Mouse (Mus musculus) T-helper 1 cell (primary cell): ENCODE measurements around the gene Cyp2s1.

Experiments used
- in situ Hi-C: fragments of 300-600 bp; cut with MboI, MseI; formaldehyde crosslinking; loops from one replicate; pipeline ENCODE4 v1.15.1; 2025; ENCODE audit warnings: high pct_unique_total_duplicates

The Cyp2s1 gene

DNA sequence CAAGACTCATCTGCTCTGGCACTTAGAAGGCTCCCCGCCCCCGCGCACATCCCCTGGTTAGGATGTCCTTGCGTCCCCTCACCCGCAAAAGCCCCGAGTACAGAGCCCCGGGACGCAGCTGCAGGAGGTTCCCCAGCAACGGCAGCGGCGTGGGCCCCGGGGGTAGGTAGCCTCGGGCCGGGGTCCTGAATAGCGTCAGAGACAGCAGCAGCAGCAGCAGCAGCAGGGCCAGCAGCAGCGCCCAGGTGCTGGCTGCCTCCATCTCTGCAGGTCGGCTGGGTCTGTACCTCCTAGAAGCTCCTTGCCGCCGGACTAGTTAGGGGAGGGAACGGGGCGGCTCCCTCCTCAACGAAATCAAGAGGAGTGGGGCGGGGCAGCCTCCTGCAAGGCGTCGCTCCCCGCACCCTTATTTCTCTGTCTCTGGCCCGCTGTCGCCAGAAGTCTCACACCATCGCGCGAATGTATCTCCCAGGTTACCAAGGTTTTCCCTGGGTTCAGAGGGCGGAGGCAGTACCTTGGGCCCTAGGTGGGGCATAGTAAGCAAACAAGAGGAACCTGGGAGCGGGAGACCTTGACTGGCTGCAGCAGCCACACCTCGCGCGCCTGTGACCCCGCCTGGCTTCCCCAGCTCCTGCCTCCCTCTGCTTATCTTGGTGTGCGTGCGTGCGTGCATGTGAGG, at the start of gene Cyp2s1:
Cyp2s1 (minus strand) TSS at position 673 of the 679 bp plus-strand sequence.
- in situ Hi-C loops, result no loop called here

GRCm38 (mm10) chr7:25864861-25865260, 48.1 kb upstream of the Cyp2s1 start:
- in situ Hi-C loops, result no loop called here

GRCm38 (mm10) chr7:25863756-25864155, 47.0 kb upstream of the Cyp2s1 start:
- in situ Hi-C loops, result no loop called here

DNA sequence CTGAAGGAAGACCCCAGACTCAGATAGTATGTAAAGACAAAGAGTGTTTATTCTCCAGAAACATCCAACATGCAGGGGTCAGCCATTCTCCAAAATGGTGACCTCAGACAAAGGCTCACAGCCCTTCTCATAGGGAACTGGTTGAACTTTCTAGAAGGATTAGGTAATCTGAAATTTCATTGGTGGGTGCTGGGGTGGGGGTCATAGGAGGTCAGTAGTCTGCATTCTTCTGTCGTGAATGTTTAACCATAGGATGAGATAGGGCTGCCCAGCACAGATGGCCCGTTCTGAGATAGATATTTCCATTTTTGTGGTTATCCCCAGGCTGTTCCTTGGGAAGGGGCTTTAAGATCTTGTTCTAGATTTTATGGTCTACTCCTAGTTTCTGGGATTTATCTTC, 45.7 kb upstream of the Cyp2s1 start:
- in situ Hi-C loops, result no loop called here

DNA sequence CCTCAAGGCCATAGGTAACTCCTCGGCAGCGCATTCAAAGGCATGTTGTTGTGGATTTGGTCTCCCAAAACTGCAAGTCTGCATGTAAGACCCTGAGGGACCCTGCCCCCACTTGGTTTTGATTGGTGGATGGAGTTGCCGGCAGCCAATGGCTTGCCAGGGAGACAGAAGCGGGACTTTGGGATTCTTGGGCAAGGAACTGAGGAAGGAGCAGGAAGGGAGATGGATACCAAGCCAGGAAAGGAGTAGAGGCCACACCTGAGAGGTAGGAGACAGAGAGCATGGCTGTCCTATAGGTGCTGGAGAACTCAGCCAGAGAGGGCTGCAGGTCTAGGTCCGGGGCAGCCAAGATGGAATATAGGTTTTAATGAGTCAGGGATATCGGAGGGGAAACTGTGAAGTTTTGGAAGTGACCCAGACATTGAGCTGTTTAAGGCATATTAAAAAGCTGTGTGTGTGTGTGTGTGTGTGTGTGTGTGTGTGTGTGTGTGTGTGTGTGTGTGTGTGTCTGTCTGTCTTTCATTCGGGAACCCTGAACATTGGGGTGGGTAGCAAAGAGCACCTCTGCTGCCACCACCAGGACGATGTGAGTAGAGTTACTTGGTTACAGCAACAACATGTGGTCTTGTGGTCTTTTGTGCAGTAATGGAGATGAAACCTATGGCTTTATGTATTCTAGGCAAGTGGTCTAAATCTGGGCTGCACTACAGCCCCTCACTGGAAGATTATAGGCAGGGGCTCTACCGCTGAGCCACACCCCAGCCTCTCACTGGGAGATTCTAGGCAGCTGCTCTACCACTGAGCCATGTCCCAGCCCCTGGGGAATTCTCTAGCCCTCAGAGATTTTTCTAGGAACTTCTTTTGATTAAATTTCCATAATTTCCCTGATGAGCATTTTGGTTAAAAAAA, 43.5 kb upstream of the Cyp2s1 start:
- in situ Hi-C loops, result no loop called here

- in situ Hi-C loops, result no loop called here
Observed at GRCm38 (mm10) chr7:25855082-25855481, 38.4 kb upstream of the Cyp2s1 start.

DNA sequence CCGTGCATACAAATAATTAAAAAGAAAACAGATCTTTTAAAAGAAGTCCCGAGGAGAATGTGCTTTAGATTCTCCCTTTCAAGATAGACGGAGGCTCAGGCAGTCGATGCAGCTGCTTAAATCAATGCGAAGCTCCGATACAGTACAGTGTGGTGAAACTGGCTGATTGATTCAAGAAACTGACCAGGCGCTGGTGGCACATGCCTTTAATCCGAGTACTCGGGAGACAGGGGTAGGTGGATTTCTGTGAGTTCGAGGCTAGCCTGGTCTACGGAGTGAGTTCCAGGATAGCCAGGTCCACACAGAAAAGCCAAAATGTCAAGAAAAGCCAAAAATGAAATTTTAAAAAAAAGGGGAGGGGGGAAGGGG, 31.7 kb upstream of the Cyp2s1 start:
- in situ Hi-C loops, result no loop called here

DNA sequence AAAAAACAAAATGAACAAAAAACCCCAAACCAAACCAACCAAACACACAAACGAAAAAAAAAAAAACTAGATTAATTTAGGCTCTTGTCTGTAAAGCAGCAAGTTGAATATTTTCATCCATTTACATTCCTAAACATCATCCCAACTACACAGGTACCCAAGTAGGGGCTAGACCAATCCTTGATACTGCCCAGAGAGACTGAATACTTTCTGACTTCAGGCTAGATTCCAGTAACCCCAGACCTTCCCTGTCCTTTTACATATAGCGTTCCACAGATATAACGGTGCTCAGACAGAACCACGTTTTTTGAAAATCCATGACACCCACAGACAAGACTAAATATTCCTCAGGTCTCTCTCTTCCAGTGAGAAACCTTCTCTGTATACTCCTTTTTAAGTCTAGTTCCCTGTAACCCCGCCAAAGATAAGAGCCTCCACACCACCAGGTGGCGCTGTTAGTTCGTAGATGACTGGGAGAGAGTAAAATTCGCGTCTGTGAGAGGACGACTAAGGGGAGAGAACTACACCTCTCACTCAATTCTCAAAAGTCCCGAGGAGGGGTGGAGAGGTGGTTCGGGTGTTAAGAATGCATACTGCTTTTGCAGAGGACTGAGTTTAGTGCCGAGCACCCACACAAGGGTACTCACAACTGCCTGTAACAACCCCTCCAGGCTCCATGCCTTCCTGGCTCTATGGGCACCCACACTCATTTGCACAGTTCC, 31.2 kb upstream of the Cyp2s1 start:
- in situ Hi-C loops, result no loop called here

GRCm38 (mm10) chr7:25844885-25845284, 28.2 kb upstream of the Cyp2s1 start:
- in situ Hi-C loops, result no loop called here

- in situ Hi-C loops, result no loop called here
Observed at GRCm38 (mm10) chr7:25844423-25844822, 27.7 kb upstream of the Cyp2s1 start.

- in situ Hi-C loops, result no loop called here
Observed at GRCm38 (mm10) chr7:25843492-25843891, 26.8 kb upstream of the Cyp2s1 start.

GRCm38 (mm10) chr7:25840908-25841307, 24.2 kb upstream of the Cyp2s1 start:
- in situ Hi-C loops, result no loop called here

DNA sequence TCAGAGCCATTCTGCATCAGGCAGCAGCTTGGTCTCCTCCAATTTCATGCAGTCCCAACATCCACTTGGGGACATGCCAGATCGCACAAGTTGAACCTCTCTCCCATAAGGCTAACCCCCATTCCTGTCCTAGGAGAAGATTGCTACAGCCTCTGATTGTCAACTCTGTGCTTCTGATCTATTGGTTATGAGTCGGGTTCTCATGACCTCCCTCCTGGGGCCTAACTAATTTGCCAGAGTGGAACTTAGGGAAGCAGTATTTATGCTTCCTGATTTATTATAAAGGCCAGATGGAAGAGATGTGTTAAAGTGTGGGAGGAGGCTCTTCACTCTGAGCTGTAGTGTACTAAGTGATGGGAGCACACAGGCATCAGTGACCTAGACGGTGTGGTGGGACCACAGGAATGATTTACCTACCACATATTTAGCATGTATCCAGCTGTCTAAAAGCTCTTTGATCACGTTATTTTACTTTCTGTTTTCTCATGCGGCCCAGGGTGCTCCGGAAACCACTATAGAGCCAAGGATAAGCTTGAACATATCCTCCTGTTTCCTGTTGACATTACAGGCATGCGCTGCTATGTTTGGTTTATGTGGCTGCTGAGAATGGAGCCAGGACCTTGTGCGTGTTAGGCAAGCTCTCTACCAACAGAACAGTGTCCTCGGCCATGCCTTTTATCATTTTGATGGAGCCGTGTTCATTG, 18.6 kb upstream of the Cyp2s1 start:
- in situ Hi-C loops, result no loop called here

DNA sequence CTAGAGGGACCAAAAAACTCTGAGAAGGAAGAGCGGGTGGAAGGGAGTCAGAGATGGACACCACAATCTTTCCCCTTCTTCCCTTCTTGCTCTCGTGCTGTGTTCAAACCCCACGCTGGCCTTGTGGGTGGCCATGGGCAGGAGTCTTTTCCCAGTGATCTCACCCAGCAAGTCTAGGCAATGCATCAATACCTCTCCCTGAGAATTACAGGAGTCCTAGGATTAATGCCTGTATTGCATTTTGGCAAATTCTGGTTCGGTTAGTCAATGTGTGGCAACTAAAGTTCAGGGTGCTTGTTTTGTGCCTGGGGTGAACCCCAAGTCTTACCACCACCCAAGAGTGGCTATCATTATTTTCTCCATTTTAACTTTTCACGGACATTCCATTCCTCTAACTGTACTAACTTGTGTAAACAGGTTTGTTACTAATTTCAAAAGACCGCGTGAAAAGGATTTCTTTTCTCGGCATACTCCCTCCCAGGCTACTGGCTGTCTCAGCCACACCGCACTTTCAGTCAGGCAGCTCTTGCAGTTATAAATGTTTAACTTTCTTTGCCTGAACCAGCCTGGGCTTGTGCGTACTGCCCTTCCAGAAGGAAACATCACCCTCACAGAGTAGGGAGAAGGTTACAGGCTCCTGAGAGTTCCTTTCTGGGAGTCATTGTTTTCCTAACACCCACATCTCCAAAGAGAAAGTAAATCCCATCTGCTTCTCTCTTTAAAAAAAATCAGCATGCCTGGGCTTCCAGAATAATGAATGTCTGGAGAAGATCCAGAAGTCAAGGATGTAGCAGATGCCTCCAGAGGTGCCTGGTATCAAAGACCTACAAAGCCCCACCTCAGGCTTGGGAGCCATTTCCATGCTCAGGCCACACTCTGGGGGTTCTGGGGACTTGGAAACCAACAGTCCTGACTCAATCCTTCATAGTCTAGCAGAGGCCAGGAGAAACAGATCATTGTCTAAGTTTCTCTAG, 15.1 kb upstream of the Cyp2s1 start:
- in situ Hi-C loops, result no loop called here

DNA sequence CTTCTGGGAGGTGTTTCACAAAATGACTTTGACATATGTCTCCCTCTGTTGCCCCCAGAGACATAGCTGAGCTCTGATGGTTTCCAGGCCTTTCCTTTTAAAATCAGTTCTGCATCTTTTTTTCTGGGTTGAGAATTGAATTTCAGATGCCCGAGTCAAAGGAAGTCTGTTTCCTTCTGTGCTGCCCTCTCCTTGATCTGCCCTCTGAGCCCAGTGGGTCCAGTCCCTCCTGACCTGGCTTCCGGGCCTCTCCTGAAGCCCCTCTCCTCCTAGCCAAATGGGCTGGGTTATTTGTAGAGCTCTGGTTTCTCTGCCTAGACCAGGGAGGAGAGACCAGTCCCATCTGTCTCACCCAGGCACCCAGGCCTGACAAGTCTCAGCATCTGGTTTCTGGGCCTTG, 13.5 kb upstream of the Cyp2s1 start:
- in situ Hi-C loops, result no loop called here

DNA sequence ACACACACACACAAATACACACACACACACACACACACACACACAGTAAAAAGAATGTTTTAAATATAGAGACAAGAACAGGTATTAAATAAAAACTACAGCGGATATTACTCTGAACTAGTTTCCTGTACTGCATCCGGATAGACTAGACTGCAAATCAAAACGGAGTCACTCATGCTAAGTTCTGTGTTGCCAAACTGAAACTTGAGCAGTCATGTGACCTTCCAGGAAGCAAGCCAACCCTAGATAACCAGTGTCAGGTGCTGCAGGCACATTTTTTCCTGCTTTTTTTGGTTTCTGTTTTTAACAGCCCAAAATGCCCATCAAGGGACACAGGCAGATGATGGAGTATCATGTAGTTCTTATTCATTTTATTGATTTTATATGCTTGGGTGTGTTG, 10.5 kb upstream of the Cyp2s1 start:
- in situ Hi-C loops, result no loop called here

DNA sequence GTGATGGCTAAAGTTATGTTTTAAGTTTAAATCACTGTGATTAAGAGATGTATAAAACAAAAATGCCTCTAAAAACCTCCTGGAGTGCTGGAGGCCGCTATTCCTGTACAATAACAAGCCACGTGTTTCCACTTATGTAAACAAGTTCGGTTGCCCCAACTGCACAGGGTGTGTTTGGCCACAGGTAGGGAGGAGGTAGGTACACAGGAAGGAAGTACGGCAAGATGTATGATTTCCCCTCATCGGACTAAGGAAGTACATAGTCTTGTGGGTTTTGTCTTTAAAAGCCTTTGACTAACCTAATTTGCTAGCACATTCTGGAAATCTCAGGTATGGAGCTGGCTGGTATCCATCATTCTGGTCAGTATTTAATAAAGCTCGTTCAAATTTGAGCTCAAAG, 9.3 kb upstream of the Cyp2s1 start:
- in situ Hi-C loops, result no loop called here

DNA sequence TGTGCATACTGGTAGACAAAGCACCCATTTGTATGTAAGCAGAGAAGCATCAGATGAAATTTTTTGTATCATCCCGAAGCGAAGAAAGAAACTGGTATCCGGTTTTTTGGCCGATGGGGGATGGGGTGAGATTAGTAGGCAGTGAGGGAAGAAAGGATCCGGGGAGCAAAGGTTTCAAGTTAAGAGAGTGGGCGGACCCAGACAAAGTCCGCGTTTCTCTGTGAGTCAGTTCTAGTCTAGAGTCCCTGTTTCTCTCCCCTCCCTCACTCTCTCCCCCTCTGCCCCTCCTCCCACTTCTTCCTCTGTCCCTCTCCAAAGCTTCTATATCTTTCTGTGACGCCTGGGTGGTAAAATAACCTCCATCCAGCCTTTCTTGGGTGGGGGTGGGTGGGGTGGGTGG, 8.3 kb upstream of the Cyp2s1 start:
- in situ Hi-C loops, result no loop called here

DNA sequence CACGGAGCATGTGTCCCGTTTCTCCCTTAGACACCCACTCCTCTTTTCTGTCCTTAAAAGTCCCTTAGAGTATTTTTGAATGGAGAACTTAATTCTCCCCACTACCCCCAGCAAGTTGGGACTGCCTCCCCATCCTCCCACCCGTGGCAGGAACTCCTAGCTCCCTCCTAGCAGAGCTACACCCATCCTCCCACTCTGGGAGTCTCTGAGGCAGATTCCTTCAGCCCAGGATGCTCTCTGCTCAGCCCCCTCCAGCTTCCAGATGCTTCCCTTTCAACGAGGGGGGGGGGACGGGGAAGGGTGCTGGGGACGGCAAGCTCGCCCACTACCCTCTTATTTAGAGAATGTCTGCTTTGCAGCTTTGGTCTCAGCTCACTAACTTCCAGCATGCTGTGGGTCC, 1.1 kb downstream of the Cyp2s1 start:
- in situ Hi-C loops, result no loop called here

DNA sequence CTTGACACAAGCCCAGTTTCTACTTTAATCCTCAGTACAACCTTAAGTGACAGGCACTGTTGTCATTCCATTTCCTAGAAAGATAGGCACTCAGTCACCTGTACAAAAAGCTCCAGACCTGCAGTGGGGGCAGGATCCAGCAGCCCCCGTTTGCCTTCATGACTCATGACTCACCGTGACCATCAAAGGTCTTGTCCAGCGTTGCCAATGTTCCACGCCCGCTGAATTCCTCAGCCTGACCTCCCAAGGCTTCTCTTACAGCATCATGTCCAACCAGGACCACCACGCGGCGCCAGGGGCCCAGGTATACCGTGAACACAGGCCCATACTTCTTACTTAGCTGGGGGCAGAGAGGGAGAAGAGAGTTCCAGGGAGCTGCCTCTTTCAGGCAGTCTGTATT, 2.0 kb downstream of the Cyp2s1 start:
- in situ Hi-C loops, result no loop called here

- in situ Hi-C loops, result no loop called here
Observed at GRCm38 (mm10) chr7:25812195-25812594, 4.5 kb downstream of the Cyp2s1 start.
